ENCODE assay signal across 19 mouse cellular contexts in the genomic region with DNA sequence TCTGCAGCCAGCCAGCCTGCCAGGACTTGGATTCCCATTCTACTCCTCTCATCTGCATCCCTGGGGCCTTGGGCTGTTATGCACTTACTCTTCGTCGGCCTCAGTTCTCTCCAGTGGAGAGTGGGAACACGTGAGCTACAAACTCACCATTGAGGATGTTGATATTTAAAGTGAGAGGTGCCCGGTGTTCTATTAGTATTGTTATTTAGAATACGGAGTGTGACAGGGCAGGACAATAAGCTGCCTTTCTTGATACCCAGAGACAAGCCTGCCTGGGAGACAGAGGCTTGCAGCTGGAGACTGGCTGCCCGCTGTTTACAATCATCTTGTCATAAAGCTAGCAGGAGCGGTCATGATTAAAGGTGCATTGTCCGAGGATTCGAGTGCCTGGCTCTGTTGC. TPM values are rescaled to one million over a fixed set of nuclear protein-coding genes. Genes with fewer than 3 reads are reported as not detected.
DNase-seq lines count a peak whose midpoint lies in the region; ATAC-seq lines count a peak whose summit lies in the region.
"Had no signal": no experiment of that assay in that cellular context is flagged by ENCODE, and none has a peak within 500 bp of the region (broad histone marks: within the 10 kb centered on the region; RNA-seq: fewer than 3 reads in every experiment).

No protein-coding gene starts in this region.

- DNase-seq in forebrain, embryonic 11.5 days (ENCODE audit: low spot score): no peak
- DNase-seq in lung, postnatal 14 days: no peak
- DNase-seq in R1 (ENCODE audit: low read depth, low spot score): peak; percentile 56
- no peak for DNase-seq in layer of hippocampus, adult 9-10 months (ENCODE audit: low spot score)
- DNase-seq in adrenal gland, adult 18-20 months (ENCODE audit: low spot score in 2 of 2): no peak
- DNase-seq: adrenal gland, adult 2 months; cerebellum, adult 9-10 months; right cerebral cortex, adult 18-20 months; thymus, postnatal 14 days had no signal

- no peaks in the 10 kb centered on the region for H3K9me3 ChIP-seq in forebrain, embryonic 11.5 days (ENCODE audit: control insufficient read depth, low read length)
- H3K9me3 ChIP-seq in forebrain, embryonic 16.5 days (ENCODE audit: control insufficient read depth, low read length): no peaks in the 10 kb centered on the region
- H3K9me3 ChIP-seq in lung, embryonic 15.5 days: no peaks in the 10 kb centered on the region
- no peaks in the 10 kb centered on the region for H3K9me3 ChIP-seq in forebrain, embryonic 13.5 days (replicated peaks)
- H3K9me3 ChIP-seq: heart, embryonic 15.5 days; limb, embryonic 15.5 days; liver, embryonic 15.5 days; megakaryocyte, embryonic 14.5 days; neural tube, embryonic 13.5 days had no signal

- peaks cover 14% of the 10 kb centered on the region; the same call in 1 of the 2 replicates for H3K4me1 ChIP-seq in forebrain, embryonic 11.5 days (replicated peaks; ENCODE audit: control insufficient read depth, insufficient read depth, low read length)
- peaks cover 17% of the 10 kb centered on the region for H3K4me1 ChIP-seq in forebrain, embryonic 16.5 days (replicated peaks; ENCODE audit: control insufficient read depth, insufficient read depth, low read length)
- H3K4me1 ChIP-seq in lung, embryonic 15.5 days: peaks cover 32% of the 10 kb centered on the region
- peaks cover 47% of the 10 kb centered on the region for H3K4me1 ChIP-seq in forebrain, embryonic 13.5 days
- H3K4me1 ChIP-seq: liver, embryonic 15.5 days; megakaryocyte, embryonic 14.5 days had no signal

- H3K27me3 ChIP-seq in forebrain, embryonic 11.5 days (ENCODE audit: control insufficient read depth, insufficient read depth, low read length): peaks cover 6% of the 10 kb centered on the region; the same call in 1 of the 2 replicates
- H3K27me3 ChIP-seq in forebrain, embryonic 16.5 days (replicated peaks; ENCODE audit: control insufficient read depth, insufficient read depth, low read length): no peaks in the 10 kb centered on the region; the same call in 1 of the 2 replicates
- H3K27me3 ChIP-seq in lung, embryonic 15.5 days: peaks cover 8% of the 10 kb centered on the region; the same call in 1 of the 2 replicates
- peaks cover 6% of the 10 kb centered on the region; the same call in 1 of the 2 replicates for H3K27me3 ChIP-seq in forebrain, embryonic 13.5 days
- H3K27me3 ChIP-seq: CH12.LX had no signal

- H3K27ac ChIP-seq in forebrain, embryonic 11.5 days (ENCODE audit: low read depth, low read length): no peak overlapping the region
- H3K27ac ChIP-seq in forebrain, embryonic 16.5 days (ENCODE audit: low read length): no peak overlapping the region
- H3K27ac ChIP-seq in lung, embryonic 15.5 days: peak overlapping the region; percentile 61
- 0 out of 2 replicates have a peak overlapping the region, but pooled peaks have one; percentile 31 for H3K27ac ChIP-seq in forebrain, embryonic 13.5 days
- H3K27ac ChIP-seq: heart, embryonic 15.5 days; limb, embryonic 15.5 days; liver, embryonic 15.5 days; stomach, postnatal 0 days had no signal

- no peak for ATAC-seq in forebrain, embryonic 11.5 days (replicated peaks; ENCODE audit: low FRiP score)
- no peak for ATAC-seq in forebrain, embryonic 16.5 days
- no peak for ATAC-seq in lung, embryonic 15.5 days (ENCODE audit: borderline replicate concordance, extremely low read depth, low FRiP score, low TSS enrichment)
- ATAC-seq in forebrain, embryonic 13.5 days: no peak

- H3K4me3 ChIP-seq in forebrain, embryonic 11.5 days (ENCODE audit: low read depth, low read length): no peak overlapping the region
- no peak overlapping the region for H3K4me3 ChIP-seq in forebrain, embryonic 16.5 days (replicated peaks; ENCODE audit: low read length)
- no peak overlapping the region for H3K4me3 ChIP-seq in lung, embryonic 15.5 days
- no peak overlapping the region for H3K4me3 ChIP-seq in forebrain, embryonic 13.5 days
- H3K4me3 ChIP-seq: heart, embryonic 15.5 days; limb, embryonic 15.5 days; liver, embryonic 15.5 days; megakaryocyte, embryonic 14.5 days; neural tube, embryonic 13.5 days had no signal

- H3K4me2 ChIP-seq in forebrain, embryonic 11.5 days (ENCODE audit: low read depth, low read length, severe bottlenecking): peak overlapping the region; percentile 11; the same call in 1 of the 2 replicates
- no peak overlapping the region for H3K4me2 ChIP-seq in forebrain, embryonic 16.5 days (ENCODE audit: low read length)
- no peak overlapping the region for H3K4me2 ChIP-seq in lung, embryonic 15.5 days
- no peak overlapping the region for H3K4me2 ChIP-seq in forebrain, embryonic 13.5 days
- H3K4me2 ChIP-seq: heart, embryonic 15.5 days; limb, embryonic 15.5 days; liver, embryonic 15.5 days; neural tube, embryonic 13.5 days had no signal

- WGBS in forebrain, embryonic 11.5 days: 25% methylated on average over 9 of the region's 9 CpGs
- 35% methylated on average over 9 of the region's 9 CpGs for WGBS in forebrain, embryonic 16.5 days
- 39% methylated on average over 9 of the region's 9 CpGs for WGBS in lung, embryonic 15.5 days
- WGBS in forebrain, embryonic 13.5 days: 27% methylated on average over 9 of the region's 9 CpGs

- H3K9ac ChIP-seq in forebrain, embryonic 11.5 days (ENCODE audit: low read length): no peak overlapping the region; the same call in 1 of the 2 replicates
- H3K9ac ChIP-seq in forebrain, embryonic 16.5 days (replicated peaks; ENCODE audit: low read depth, low read length): no peak overlapping the region
- H3K9ac ChIP-seq in lung, embryonic 15.5 days: no peak overlapping the region
- no peak overlapping the region for H3K9ac ChIP-seq in forebrain, embryonic 13.5 days
- H3K9ac ChIP-seq: heart, embryonic 15.5 days; limb, embryonic 15.5 days; liver, embryonic 15.5 days; neural tube, embryonic 13.5 days had no signal

- no peaks in the 10 kb centered on the region for H3K36me3 ChIP-seq in forebrain, embryonic 11.5 days (ENCODE audit: control insufficient read depth, insufficient read depth, low read length)
- H3K36me3 ChIP-seq in forebrain, embryonic 16.5 days (ENCODE audit: control insufficient read depth, insufficient read depth): no peaks in the 10 kb centered on the region
- H3K36me3 ChIP-seq in lung, embryonic 15.5 days: no peaks in the 10 kb centered on the region
- no peaks in the 10 kb centered on the region for H3K36me3 ChIP-seq in forebrain, embryonic 13.5 days (ENCODE audit: poor library complexity, severe bottlenecking)
- H3K36me3 ChIP-seq: heart, embryonic 15.5 days; limb, embryonic 15.5 days; liver, embryonic 15.5 days; neural tube, embryonic 13.5 days had no signal

RNA-seq across cellular contexts. Expression of a gene that starts 13.7 kb away (rescaled TPM):
- polyA plus RNA-seq in forebrain, embryonic 11.5 days (2014; fragmentation: Nextera tagmentation; extraction: Ambion mirVana): 228 TPM in 2 replicates
- polyA plus RNA-seq in forebrain, embryonic 16.5 days (2015; fragmentation: Nextera tagmentation; extraction: Ambion mirVana): 408 and 409 TPM in 2 replicates
- 155 and 161 TPM in 2 replicates for polyA plus RNA-seq in lung, embryonic 15.5 days (2015; fragmentation: Nextera tagmentation; extraction: Ambion mirVana)
- 316 and 321 TPM in 2 replicates for polyA plus RNA-seq in forebrain, embryonic 13.5 days (2015; fragmentation: Nextera tagmentation; extraction: Ambion mirVana)
- 100 to 1,000 TPM; 164 to 177 TPM for total RNA-seq in adrenal gland, adult 18-20 months (2021)

Comparison
In these comparisons a context has a peak if more than half of its experiments do, and no peak if none do; other contexts are left out.
1. H3K27ac ChIP-seq: peak in lung, embryonic 15.5 days (single experiment) and forebrain, embryonic 13.5 days (single experiment); none in forebrain, embryonic 11.5 days (single experiment) and forebrain, embryonic 16.5 days (single experiment).